Mouse (Mus musculus): ENCODE results near the gene Stk38.

Gene Stk38

GRCm38 (mm10) chr17:28926866-28927635, 80.7 kb downstream of the Stk38 start:
- no peak for DNase-seq (ENCODE audit: low read depth, low spot score)

GRCm38 (mm10) chr17:28926380-28926779, 81.4 kb downstream of the Stk38 start:
- DNase-seq (ENCODE audit: low read depth, low spot score) = peak; percentile 47

GRCm38 (mm10) chr17:28924957-28925595, 82.7 kb downstream of the Stk38 start:
- no peak for DNase-seq (ENCODE audit: low read depth, low spot score)

- DNase-seq (ENCODE audit: low read depth, low spot score) = no peak
Observed at GRCm38 (mm10) chr17:28922096-28922495, 85.7 kb downstream of the Stk38 start.

- no peak for DNase-seq (ENCODE audit: low read depth, low spot score)
Observed at GRCm38 (mm10) chr17:28921086-28921485, 86.7 kb downstream of the Stk38 start.
